Mouse (Mus musculus) MEL (cell line): ENCODE results near the gene Acrbp. TPM values are rescaled to one million over a fixed set of nuclear protein-coding genes. Genes with fewer than 3 reads are reported as not detected.

Experiments used
- DNase-seq: peaks from one replicate; pipeline ENCODE4 v3.0.0; 2011; ENCODE audit warnings: low read depth, low spot score
- H3K27ac ChIP-seq: 2 replicates; pipeline ENCODE4 v1.5.1; 2012; ENCODE audit warnings: low read depth, mild to moderate bottlenecking, control low read depth, low read length, moderate library complexity; ENCODE audit not compliant: control insufficient read depth
- H3K27me3 ChIP-seq, 2 experiments: fragments of 150-350 bp in 1 of 2; sonication (generic) in 1 of 2; 2 replicates each; pipeline ENCODE4 v1.6.1; 2012; ENCODE audit warnings: low read length in 2 of 2, mild to moderate bottlenecking in 2 of 2, improper control_type of control experiment in 1 of 2, moderate library complexity in 1 of 2; ENCODE audit not compliant: insufficient read depth in 2 of 2, control insufficient read depth in 1 of 2
- H3K36me3 ChIP-seq, 2 experiments: 2 replicates each; pipeline ENCODE4 v1.6.1; 2012 to 2014; ENCODE audit warnings: low read length in 2 of 2, improper control_type of control experiment in 1 of 2, inconsistent platforms in 1 of 2, mild to moderate bottlenecking in 1 of 2; ENCODE audit not compliant: insufficient read depth in 2 of 2, control insufficient read depth in 1 of 2
- H3K4me1 ChIP-seq, 2 experiments: fragments of 150-350 bp in 1 of 2; sonication (generic) in 1 of 2; 2 replicates each; pipeline ENCODE4 v1.6.1; 2012; ENCODE audit warnings: low read length in 2 of 2, improper control_type of control experiment in 1 of 2, mild to moderate bottlenecking in 1 of 2; ENCODE audit not compliant: insufficient read depth in 2 of 2, control insufficient read depth in 1 of 2
- H3K4me3 ChIP-seq, 2 experiments: fragments of 150-350 bp in 1 of 2; sonication (generic) in 1 of 2; 2 replicates each; pipeline ENCODE4 v1.5.1; 2012; ENCODE audit warnings: low read depth in 2 of 2, low read length in 2 of 2, mild to moderate bottlenecking in 2 of 2, moderate library complexity in 2 of 2, control low read depth in 1 of 2, improper control_type of control experiment in 1 of 2; ENCODE audit not compliant: control insufficient read depth in 1 of 2, insufficient read depth in 1 of 2
- H3K79me2 ChIP-seq: 2 replicates; pipeline ENCODE4 v1.6.1; 2012; ENCODE audit warnings: mild to moderate bottlenecking, low read length, moderate library complexity; ENCODE audit not compliant: control insufficient read depth, poor library complexity, insufficient read depth
- H3K9ac ChIP-seq: 2 replicates; pipeline ENCODE4 v1.6.1; 2012; ENCODE audit warnings: low read depth, mild to moderate bottlenecking, control low read depth, low read length, moderate library complexity; ENCODE audit not compliant: control insufficient read depth, poor library complexity, severe bottlenecking
- H3K9me3 ChIP-seq: fragments of 150-350 bp; sonication (generic); replicated peaks from 2 replicates; pipeline ENCODE4 v1.6.1; 2012; ENCODE audit warnings: mild to moderate bottlenecking, low read length, improper control_type of control experiment, moderate library complexity; ENCODE audit not compliant: insufficient read depth
- CHD1 ChIP-seq: IDR thresholded peaks from 2 replicates; pipeline ENCODE4 v1.6.1; 2012; ENCODE audit warnings: low read depth, mild to moderate bottlenecking, inconsistent platforms, low read length, improper control_type of control experiment
- EP300 ChIP-seq, 2 experiments: IDR thresholded peaks; 2 replicates each; pipeline ENCODE4 v1.6.1; 2011; ENCODE audit warnings: improper control_type of control experiment in 2 of 2, low read length in 2 of 2, low read depth in 1 of 2, mild to moderate bottlenecking in 1 of 2
- HCFC1 ChIP-seq: IDR thresholded peaks from 2 replicates; pipeline ENCODE4 v1.6.1; 2012; ENCODE audit warnings: low read depth, mild to moderate bottlenecking, inconsistent platforms, low read length, improper control_type of control experiment, moderate library complexity
- MAX ChIP-seq: IDR thresholded peaks from 2 replicates; pipeline ENCODE4 v1.6.1; 2011; ENCODE audit warnings: low read length, improper control_type of control experiment
- MEF2A ChIP-seq: IDR thresholded peaks from 2 replicates; pipeline ENCODE4 v1.6.1; 2014; ENCODE audit warnings: low read depth, mild to moderate bottlenecking, inconsistent platforms, low read length, improper control_type of control experiment; ENCODE audit not compliant: poor library complexity, insufficient replicate concordance, severe bottlenecking; ENCODE audit errors: extremely low read depth
- MXI1 ChIP-seq: IDR thresholded peaks from 2 replicates; pipeline ENCODE4 v1.6.1; 2011; ENCODE audit warnings: mild to moderate bottlenecking, low read depth, low read length, improper control_type of control experiment
- MYC ChIP-seq: IDR thresholded peaks from 2 replicates; pipeline ENCODE4 v1.6.1; 2011; ENCODE audit warnings: low read depth, mild to moderate bottlenecking, low read length, improper control_type of control experiment, moderate library complexity
- NELFE ChIP-seq: IDR thresholded peaks from 2 replicates; pipeline ENCODE4 v1.6.1; 2011; ENCODE audit warnings: low read depth, low read length, improper control_type of control experiment
- POLR2AphosphoS2 ChIP-seq: IDR thresholded peaks from 2 replicates; pipeline ENCODE4 v1.6.1; 2011; ENCODE audit warnings: low read length, improper control_type of control experiment
- POLR2AphosphoS5 ChIP-seq: IDR thresholded peaks from 2 replicates; pipeline ENCODE4 v1.6.1; 2012; ENCODE audit warnings: low read depth, borderline replicate concordance, mild to moderate bottlenecking, inconsistent platforms, low read length, moderate library complexity, mixed read lengths
- SMC3 ChIP-seq: IDR thresholded peaks from 2 replicates; pipeline ENCODE4 v1.6.1; 2011; ENCODE audit warnings: low read depth, low read length, improper control_type of control experiment
- TAL1 ChIP-seq: IDR thresholded peaks from 2 replicates; pipeline ENCODE4 v1.6.1; 2012; ENCODE audit warnings: mild to moderate bottlenecking, inconsistent platforms, low read length, moderate library complexity, mixed read lengths
- USF2 ChIP-seq, 2 experiments: IDR thresholded peaks; 2 replicates each; pipeline ENCODE4 v1.6.1; 2011 to 2012; ENCODE audit warnings: improper control_type of control experiment in 2 of 2, low read length in 2 of 2, borderline replicate concordance in 1 of 2, inconsistent platforms in 1 of 2, low read depth in 1 of 2, mild to moderate bottlenecking in 1 of 2; ENCODE audit not compliant: insufficient read depth in 1 of 2
- ZC3H11A ChIP-seq: IDR thresholded peaks from 2 replicates; pipeline ENCODE4 v1.6.1; 2012; ENCODE audit warnings: low read depth, mild to moderate bottlenecking, inconsistent platforms, low read length, improper control_type of control experiment
- ZKSCAN1 ChIP-seq: IDR thresholded peaks from 2 replicates; pipeline ENCODE4 v1.6.1; 2012; ENCODE audit warnings: low read depth, mild to moderate bottlenecking, inconsistent platforms, low read length, improper control_type of control experiment, moderate library complexity
- polyA plus RNA-seq, 2 experiments: library from polyadenylated mRNA; stranded (reverse) in 1 of 2; unstranded in 1 of 2; fragments of >175 nt in 1 of 2; fragments of >200 nt in 1 of 2; gene quantifications; 2 replicates each; pipeline versions ENCODE4 v1.2.1 to v1.2.4; 2012; ENCODE audit warnings: low replicate concordance in 2 of 2, low read depth in 1 of 2; ENCODE audit not compliant: insufficient read length in 2 of 2, insufficient read depth in 1 of 2, missing spikeins in 1 of 2
- total RNA-seq: library from RNA; depleted of rRNA; stranded (reverse); fragments of 300-350 nt; gene quantifications from 2 replicates; pipeline ENCODE4 v1.2.3, GENCODE M21; 2012

The Acrbp gene
- total and polyA plus RNA-seq, 3 experiments, result 3.3 to 5.3 TPM; not detected in 1

GRCm38 (mm10) chr6:125090341-125091085 is 41.0 kb downstream of the Acrbp start (continued):
- TF ChIP-seq TAL1 (no peak), HCFC1 (peak; percentile 75), ZC3H11A (no peak), MAX (peak; percentile 59)
- TF ChIP-seq, all 39 proteins: peak for 14

- H3K27me3 ChIP-seq, result no peaks in the 10 kb centered on the region
- peaks cover 13% of the 10 kb centered on the region for H3K79me2 ChIP-seq
- no peaks in the 10 kb centered on the region for H3K9me3 ChIP-seq
- TF ChIP-seq POLR2AphosphoS5 (no peak), MEF2A (no peak), MAX (no peak), CHD1 (no peak), SMC3 (no peak), ZKSCAN1 (no peak)
- DNase-seq, result no peak
- H3K9ac ChIP-seq, result no peak overlapping the region
- no peak overlapping the region for H3K4me3 ChIP-seq
- peaks cover 0 to 21% of the 10 kb centered on the region in 2 experiments; a peak in 2 of 4 replicates for H3K36me3 ChIP-seq
- H3K27ac ChIP-seq, result no peak overlapping the region
- peaks cover 8 to 21% of the 10 kb centered on the region in 2 experiments for H3K4me1 ChIP-seq
Observed at GRCm38 (mm10) chr6:125092372-125092771, 42.9 kb downstream of the Acrbp start.

- no peak overlapping the region for H3K9ac ChIP-seq
- peaks cover 11 to 39% of the 10 kb centered on the region in 2 experiments for H3K4me1 ChIP-seq
- H3K9me3 ChIP-seq, result no peaks in the 10 kb centered on the region
- peak overlapping the region; percentile 89 for H3K27ac ChIP-seq
- TF ChIP-seq POLR2AphosphoS2 (no peak), MXI1 (no peak), USF2 (IDR thresholded peaks at IDR 0.05; ENCODE audit: borderline replicate concordance in 1 of 2, insufficient read depth in 1 of 2, low read depth in 1 of 2, low read length in 2 of 2) (no peak), EP300 (IDR thresholded peaks at IDR 0.05; ENCODE audit: low read depth in 1 of 2, low read length in 2 of 2) (no peak), MYC (no peak), NELFE (0 out of 2 replicates have a peak, but pooled peaks have one; percentile 3), HCFC1 (no peak)
- H3K27me3 ChIP-seq, result no peaks in the 10 kb centered on the region
- peaks cover 5 to 33% of the 10 kb centered on the region in 2 experiments for H3K36me3 ChIP-seq
- DNase-seq, result peak; percentile 59
- no peak overlapping the region for H3K4me3 ChIP-seq
- H3K79me2 ChIP-seq, result peaks cover 37% of the 10 kb centered on the region
Observed at GRCm38 (mm10) chr6:125094843-125095242, 45.4 kb downstream of the Acrbp start.
